Mouse (Mus musculus) mature B cell (primary cell): Measurements from ENCODE around the gene Jund.

ENCODE experiments used
- in situ Hi-C: fragments of 300-500 bp; cut with MboI; formaldehyde crosslinking; loops from 2 replicates; pipeline ENCODE4 v1.14.3; 2019

The Jund gene

GRCm38 (mm10) chr8:70698310-70699109 is at the start of gene Jund:
TSS of gene Jund (plus strand) at chr8:70698949.
- in situ Hi-C loops = no loop called here

DNA sequence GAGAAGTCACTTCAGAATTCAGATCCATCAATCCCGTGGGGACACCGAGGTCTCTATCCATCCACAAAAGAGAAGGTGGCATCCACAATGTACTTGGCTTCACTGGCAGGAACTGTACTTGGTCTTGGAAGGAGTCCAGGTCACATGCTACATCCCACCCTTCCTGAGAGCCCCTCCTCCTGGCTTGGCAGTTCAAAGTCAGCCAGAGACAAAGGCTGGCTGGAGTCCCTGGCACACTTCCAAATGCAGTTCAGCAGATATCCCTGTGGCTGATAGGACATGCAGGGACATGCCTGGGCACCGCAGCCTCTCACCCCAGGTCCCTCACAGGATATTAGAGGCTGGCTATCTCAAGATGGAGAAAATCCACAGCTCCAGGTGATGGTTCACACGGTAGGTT is 49.4 kb upstream of the Jund start:
- in situ Hi-C loops = no loop called here

- in situ Hi-C loops = no loop called here
These were observed 48.4 kb upstream of the Jund start for GRCm38 (mm10) chr8:70650351-70650750.

- in situ Hi-C loops = no loop called here
These were observed 45.5 kb upstream of the Jund start for GRCm38 (mm10) chr8:70653226-70653625.

- in situ Hi-C loops = no loop called here
These were observed 44.6 kb upstream of the Jund start for GRCm38 (mm10) chr8:70654121-70654520.

DNA sequence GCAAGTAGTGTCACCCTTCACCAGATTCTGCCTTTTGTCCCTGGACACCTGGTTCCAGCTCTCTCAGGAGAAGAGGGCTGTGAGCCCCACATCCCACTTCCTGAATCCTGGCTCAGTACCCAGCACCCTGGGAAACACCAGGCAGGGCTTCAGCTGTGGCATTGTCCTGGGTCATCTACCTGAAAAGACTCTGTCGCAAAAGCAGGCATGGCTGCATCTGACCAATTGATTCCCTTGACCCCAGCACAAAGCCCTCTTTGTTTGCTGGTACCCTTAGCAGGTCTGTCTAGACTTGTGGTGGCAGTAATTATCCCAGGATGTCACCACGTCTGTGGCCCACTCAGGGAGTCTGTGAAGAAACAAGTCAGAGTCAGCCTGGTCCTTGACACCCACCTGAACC is 43.3 kb upstream of the Jund start:
- in situ Hi-C loops = no loop called here

DNA sequence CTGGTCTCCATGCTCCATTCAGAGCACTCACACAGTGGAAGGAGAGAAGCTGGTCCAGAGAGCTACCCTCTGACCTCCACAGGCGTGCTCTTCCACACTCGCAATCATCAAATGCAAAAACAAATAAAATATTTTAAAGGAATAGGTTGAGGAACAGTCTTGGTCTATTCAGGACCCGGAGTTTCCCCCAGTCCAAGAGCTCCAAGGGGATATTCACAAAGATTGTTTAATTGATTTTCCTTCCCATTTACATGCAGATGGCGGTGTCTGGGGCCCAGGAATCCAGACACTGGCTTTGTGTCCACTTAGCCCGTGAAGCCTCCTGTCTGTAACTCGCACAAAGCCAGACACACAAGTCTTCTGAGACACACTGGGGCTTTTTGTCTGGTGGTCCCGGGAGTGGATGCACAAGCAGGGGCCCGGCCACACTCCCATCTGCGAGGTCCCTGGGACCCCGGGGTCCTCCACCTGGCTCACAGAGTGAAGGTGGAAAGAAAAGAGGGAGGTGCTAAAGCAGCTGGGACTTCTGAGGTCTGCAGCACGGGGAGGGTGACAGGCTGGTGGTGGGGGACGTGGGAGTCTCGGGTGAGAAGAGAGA is 42.5 kb upstream of the Jund start:
- in situ Hi-C loops = no loop called here

GRCm38 (mm10) chr8:70657214-70657613 is 41.5 kb upstream of the Jund start:
- in situ Hi-C loops = no loop called here

GRCm38 (mm10) chr8:70657739-70658138 is 41.0 kb upstream of the Jund start:
- in situ Hi-C loops = no loop called here

- in situ Hi-C loops = no loop called here
These were observed 39.7 kb upstream of the Jund start for GRCm38 (mm10) chr8:70658897-70659603.

GRCm38 (mm10) chr8:70659604-70660272 is 39.0 kb upstream of the Jund start:
- in situ Hi-C loops = no loop called here

DNA sequence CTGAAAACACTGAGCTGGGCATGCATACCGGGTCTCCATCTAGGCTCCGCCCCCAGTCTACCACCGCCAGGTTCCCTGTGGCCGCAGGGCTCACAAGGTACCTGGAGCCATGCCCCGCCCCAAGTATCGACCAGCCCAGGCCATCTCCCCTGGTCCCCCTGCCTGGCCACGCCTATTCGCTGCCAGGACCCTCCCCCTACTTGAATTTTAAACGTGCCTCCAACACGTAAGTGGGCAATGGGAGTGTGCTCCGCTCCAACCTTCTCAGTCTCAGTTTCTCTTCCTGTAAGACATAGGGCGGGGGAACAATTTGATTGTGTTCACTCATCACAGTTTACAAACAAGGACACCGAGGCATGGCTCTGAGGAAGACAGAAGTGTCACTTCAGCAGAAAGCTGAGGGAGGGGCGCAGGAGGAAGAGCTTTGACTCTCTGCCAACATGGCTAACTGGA is 38.5 kb upstream of the Jund start, which contains the start of gene Pgpep1:
Pgpep1 (minus strand) TSS at position 116 of the 453 bp plus-strand sequence.
- in situ Hi-C loops = no loop called here

DNA sequence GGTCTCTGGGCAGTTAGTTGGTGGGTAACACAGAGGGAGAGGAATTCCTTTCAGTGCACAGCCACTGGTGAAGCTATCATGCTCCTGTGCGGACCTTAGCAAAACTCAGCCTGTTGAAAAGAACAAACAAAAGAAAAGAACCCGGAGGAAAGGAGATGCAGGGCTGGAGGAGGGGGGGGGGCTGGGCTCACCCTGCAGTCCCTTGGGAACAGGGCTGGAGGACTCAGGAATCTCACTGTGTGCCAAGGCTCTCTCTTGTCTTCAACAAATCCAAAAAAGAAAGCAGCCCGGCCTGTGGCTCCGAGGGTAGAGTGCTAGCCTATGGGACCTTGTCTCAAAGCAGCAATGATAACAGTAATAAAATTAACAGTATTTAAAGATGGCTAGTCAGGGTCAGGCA is 35.1 kb upstream of the Jund start:
- in situ Hi-C loops = no loop called here

GRCm38 (mm10) chr8:70664631-70665030 is 34.1 kb upstream of the Jund start:
- in situ Hi-C loops = no loop called here

GRCm38 (mm10) chr8:70665599-70665998 is 33.1 kb upstream of the Jund start:
- in situ Hi-C loops = no loop called here

- in situ Hi-C loops = no loop called here
These were observed 31.7 kb upstream of the Jund start for GRCm38 (mm10) chr8:70667071-70667470.

- in situ Hi-C loops = loop anchor here (5.0 kb wide), 1 partner anchor 36 kb away; no protein-coding TSS in a partner anchor
These were observed 27.0 kb upstream of the Jund start for GRCm38 (mm10) chr8:70671615-70672324.

DNA sequence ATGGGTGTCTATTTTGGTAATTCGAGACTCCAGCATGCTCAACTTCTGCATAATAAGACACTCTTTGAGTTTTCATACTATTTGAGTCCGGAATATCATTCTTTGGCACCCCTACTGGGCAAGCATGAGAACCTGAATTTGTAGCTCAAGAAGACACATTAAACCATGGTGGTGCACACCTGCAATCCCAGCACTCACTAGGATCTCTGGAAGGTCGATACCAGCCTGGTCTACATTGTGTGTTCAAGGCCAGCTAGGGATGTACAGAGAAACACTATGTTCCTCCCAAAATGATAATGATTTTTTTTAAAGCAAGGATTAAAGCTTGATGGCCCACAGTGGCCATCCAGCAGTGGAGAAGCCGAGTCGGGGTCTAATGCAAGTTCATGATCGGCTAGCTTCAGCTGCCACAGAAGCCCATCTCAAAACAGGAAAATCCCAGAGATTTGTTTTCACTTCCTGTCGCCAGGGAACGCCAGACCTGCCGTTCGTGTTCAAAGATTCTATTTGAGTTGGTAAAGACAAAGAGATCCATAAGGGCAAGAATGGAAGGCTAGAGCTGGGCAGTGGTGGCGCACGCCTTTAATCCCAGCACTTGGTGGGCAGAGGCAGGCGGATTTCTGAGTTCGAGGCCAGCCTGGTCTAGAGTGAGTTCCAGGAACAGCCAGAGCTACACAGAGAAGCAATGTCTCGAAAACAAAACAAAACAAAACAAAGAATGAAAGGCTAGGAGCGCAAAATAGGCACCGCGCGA is 26.2 kb upstream of the Jund start:
- in situ Hi-C loops = loop anchor here (5.0 kb wide), 1 partner anchor 35 kb away; no protein-coding TSS in a partner anchor

DNA sequence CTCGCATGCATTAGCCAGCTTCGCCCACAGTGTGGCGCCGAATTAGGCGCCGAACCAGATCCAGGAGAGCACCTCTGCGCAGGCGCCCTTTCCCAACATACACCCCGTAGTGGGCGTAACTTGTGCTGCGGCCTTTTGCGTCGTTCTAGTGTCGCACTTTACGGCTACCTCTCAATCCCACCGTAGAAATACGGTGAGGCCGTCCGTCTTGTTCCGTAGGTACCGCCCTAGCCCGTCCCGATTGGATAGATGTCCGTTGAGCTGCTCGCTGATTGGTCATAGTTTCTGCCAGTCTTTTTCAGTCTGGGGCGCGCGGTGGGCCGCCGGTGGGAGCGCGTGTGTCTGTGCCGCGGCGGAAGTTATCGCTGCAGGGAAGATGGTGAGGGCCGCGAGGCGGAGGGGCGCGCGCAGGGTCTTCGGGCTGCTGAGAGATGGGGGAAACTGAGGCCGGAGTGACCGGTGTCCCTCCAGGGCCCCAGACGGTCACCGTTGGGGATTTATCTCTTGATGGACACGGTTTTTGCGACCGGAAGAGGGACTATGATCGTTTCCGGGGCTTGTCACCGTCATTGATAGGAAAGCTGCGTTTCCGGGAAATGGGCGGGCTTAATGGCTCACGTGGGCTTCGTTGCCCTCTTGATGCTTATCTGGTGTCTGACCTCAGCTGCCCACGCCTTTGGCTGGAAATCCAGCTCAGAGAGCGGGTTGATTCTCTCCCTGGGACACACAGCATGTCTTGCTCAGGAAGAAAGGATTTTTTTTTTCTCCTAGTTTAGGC is 25.5 kb upstream of the Jund start, which contains the start of gene Lsm4:
Lsm4 (plus strand) TSS at position 170 of the 778 bp plus-strand sequence.
- in situ Hi-C loops = loop anchor here (5.0 kb wide), 1 partner anchor 34 kb away; no protein-coding TSS in a partner anchor

DNA sequence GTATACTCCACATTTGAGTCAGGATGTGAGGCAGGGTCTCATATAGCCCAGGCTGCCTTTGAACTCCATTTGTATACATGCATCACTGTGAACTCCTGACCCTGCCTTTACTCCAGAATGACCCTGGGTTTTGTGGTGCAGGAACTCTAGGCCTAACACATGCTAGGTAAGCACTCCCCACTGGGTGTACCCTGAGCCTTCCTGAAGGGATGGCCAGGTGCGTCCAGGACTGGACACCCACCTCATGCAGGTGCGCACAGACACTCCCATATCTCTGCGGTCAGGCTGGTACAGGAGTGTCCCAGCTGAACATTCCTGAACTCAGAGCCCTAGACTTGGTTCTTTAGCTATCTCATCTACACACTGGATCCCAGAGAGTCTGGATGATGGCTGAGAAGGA is 24.6 kb upstream of the Jund start:
- in situ Hi-C loops = loop anchor here (5.0 kb wide), 1 partner anchor 33 kb away; no protein-coding TSS in a partner anchor
